Mouse (Mus musculus) liver, adult 2 months (tissue): ENCODE measurements around the gene Tex48. TPM values are rescaled to one million over a fixed set of nuclear protein-coding genes. Genes with fewer than 3 reads are reported as not detected.

Experiments used
- DNase-seq: peaks from one replicate; pipeline ENCODE4 v3.0.0-alpha.2; 2011; ENCODE audit warnings: low read depth, low spot score; ENCODE audit errors: extremely low read depth
- H3K27ac ChIP-seq: fragments of 200-500 bp; replicated peaks from 2 replicates; pipeline ENCODE4 v1.5.1; 2012; ENCODE audit warnings: low read depth, mild to moderate bottlenecking, control low read depth, inconsistent platforms, low read length; ENCODE audit not compliant: insufficient read depth
- H3K27me3 ChIP-seq: fragments of 200-500 bp; 2 replicates; pipeline ENCODE4 v1.6.1; 2012; ENCODE audit warnings: mild to moderate bottlenecking, moderate library complexity, low read length, inconsistent platforms; ENCODE audit not compliant: control insufficient read depth, insufficient read depth
- H3K36me3 ChIP-seq: fragments of 200-500 bp; 2 replicates; pipeline ENCODE4 v1.6.1; 2012; ENCODE audit warnings: low read length, inconsistent platforms; ENCODE audit not compliant: control insufficient read depth, insufficient read depth
- H3K4me1 ChIP-seq: fragments of 200-500 bp; 2 replicates; pipeline ENCODE4 v1.6.1; 2011; ENCODE audit warnings: low read length; ENCODE audit not compliant: control insufficient read depth, insufficient read depth
- H3K4me3 ChIP-seq: fragments of 200-500 bp; 2 replicates; pipeline ENCODE4 v1.5.1; 2011; ENCODE audit warnings: low read depth, mild to moderate bottlenecking, control low read depth, low read length, moderate library complexity; ENCODE audit not compliant: insufficient read depth
- H3K79me2 ChIP-seq: fragments of 200-500 bp; 2 replicates; pipeline ENCODE4 v1.6.1; 2012; ENCODE audit warnings: inconsistent platforms, mild to moderate bottlenecking, low read length, moderate library complexity; ENCODE audit not compliant: control insufficient read depth, insufficient read depth
- H3K9ac ChIP-seq: fragments of 200-500 bp; 2 replicates; pipeline ENCODE4 v1.6.1; 2012; ENCODE audit warnings: low read depth, mild to moderate bottlenecking, control low read depth, inconsistent platforms, low read length
- CTCF ChIP-seq: fragments of 200-500 bp; IDR thresholded peaks from 2 replicates; pipeline ENCODE4 v1.5.1; 2011; ENCODE audit warnings: low read depth, low read length, control low read depth
- POLR2A ChIP-seq: fragments of 200-500 bp; IDR thresholded peaks from 2 replicates; pipeline ENCODE4 v1.6.1; 2011; ENCODE audit warnings: low read length, control low read depth; ENCODE audit not compliant: insufficient read depth; ENCODE audit errors: extremely low read depth
- WGBS: fragments of 180-500 bp; shearing (Covaris S2); methylation state at CpG from one replicate; pipeline ENCODE4 v1.1.7; 2018; 5-methylcytosine and 5-hydroxymethylcytosine counted together
- polyA plus RNA-seq: library from polyadenylated mRNA; depleted of rRNA; stranded (reverse); fragments of >200 nt; gene quantifications from 2 replicates; pipeline ENCODE4 v1.2.3, GENCODE M21; 2012; rRNA removed
- total RNA-seq: library from RNA; depleted of rRNA; stranded (reverse); fragments of >200 nt; gene quantifications from 2 replicates; pipeline ENCODE4 v1.2.3, GENCODE M21; 2014; rRNA removed

Tex48 gene
- total and polyA plus RNA-seq, 2 experiments = not detected

GRCm38 (mm10) chr4:63557124-63558059 lies 64.8 kb downstream of the Tex48 start:
- DNase-seq = no peak
- 49% methylated on average over 16 of the region's 16 CpGs for WGBS
- no peaks in the 10 kb centered on the region for H3K27me3 ChIP-seq
- H3K4me3 ChIP-seq = no peak overlapping the region
- H3K27ac ChIP-seq = peak overlapping the region; percentile 47
- H3K9ac ChIP-seq = 0 out of 2 replicates have a peak overlapping the region, but pooled peaks have one; percentile 24
- peaks cover 9% of the 10 kb centered on the region for H3K36me3 ChIP-seq
- no peaks in the 10 kb centered on the region for H3K79me2 ChIP-seq
- no peak for TF ChIP-seq CTCF
- no peak for TF ChIP-seq POLR2A
- peaks cover 36% of the 10 kb centered on the region for H3K4me1 ChIP-seq

Other genes starting within 250 kb of the Tex48 start
- gene Akna, start 219.1 kb downstream of the Tex48 start, total RNA-seq = 1.0 and 1.4 TPM in 2 replicates
- 1.1 and 1.6 TPM in 2 replicates for gene Akna, start 219.1 kb downstream of the Tex48 start, polyA plus RNA-seq
- 0.20 and 0.37 TPM in 2 replicates for gene Whrn, start 126.4 kb downstream of the Tex48 start, total RNA-seq
- 0.87 and 0.89 TPM in 2 replicates for gene Whrn, start 126.4 kb downstream of the Tex48 start, polyA plus RNA-seq
- 79.7 and 82.6 TPM in 2 replicates for gene Atp6v1g1, start 77.7 kb downstream of the Tex48 start, total RNA-seq
- gene Atp6v1g1, start 77.7 kb downstream of the Tex48 start, polyA plus RNA-seq = 31.6 and 33.4 TPM in 2 replicates
- gene Tmem268, start 63.6 kb downstream of the Tex48 start, total RNA-seq = 2.9 and 4.4 TPM in 2 replicates
- 4.0 and 4.7 TPM in 2 replicates for gene Tmem268, start 63.6 kb downstream of the Tex48 start, polyA plus RNA-seq
- gene Gm11213, start 17.2 kb downstream of the Tex48 start, total RNA-seq = not detected in 2 replicates
- gene Gm11213, start 17.2 kb downstream of the Tex48 start, polyA plus RNA-seq = not detected in 2 replicates
- gene Gm11214, start 41.0 kb upstream of the Tex48 start, total RNA-seq = not detected in 2 replicates
- not detected in 2 replicates for gene Gm11214, start 41.0 kb upstream of the Tex48 start, polyA plus RNA-seq
- gene Tnfsf15, start 122.7 kb upstream of the Tex48 start, total RNA-seq = 0.28 and 0.40 TPM in 2 replicates
- not detected in 2 replicates for gene Tnfsf15, start 122.7 kb upstream of the Tex48 start, polyA plus RNA-seq
- 0.09 and 0.13 TPM in 2 replicates for gene Tnfsf8, start 238.9 kb upstream of the Tex48 start, total RNA-seq
- gene Tnfsf8, start 238.9 kb upstream of the Tex48 start, polyA plus RNA-seq = 0.02 TPM in 1 of 2 replicates, not detected in the other